Mouse (Mus musculus) frontal cortex, adult (tissue): ENCODE data around the gene Adgrl2.

Experiments
- ATAC-seq: cut with Nextera tagmentation; 2 replicates; pipeline ENCODE4 v1.9.2; 2017; ENCODE audit warnings: mild to moderate bottlenecking, moderate library complexity, mixed read lengths; ENCODE audit not compliant: low TSS enrichment

The Adgrl2 gene

DNA sequence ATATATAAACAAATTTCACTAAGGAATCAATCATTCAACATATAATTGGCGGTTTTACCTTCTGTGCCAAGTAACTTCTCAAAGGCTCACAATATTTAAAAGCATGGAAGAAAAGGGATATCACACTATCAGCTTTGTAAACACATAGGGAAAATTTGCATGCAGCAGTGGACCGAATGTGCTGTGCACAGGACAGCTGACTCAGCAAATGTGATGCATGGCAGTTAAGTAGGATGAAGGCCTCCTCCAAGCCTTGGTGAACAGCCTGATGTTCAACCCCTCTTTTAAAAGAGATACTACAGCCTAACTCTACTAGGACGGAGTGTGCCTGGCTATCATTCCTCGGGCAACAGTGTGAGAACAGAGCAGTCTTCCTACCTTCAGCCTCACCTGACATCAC is 105.2 kb downstream of the Adgrl2 start:
- no peak for ATAC-seq

DNA sequence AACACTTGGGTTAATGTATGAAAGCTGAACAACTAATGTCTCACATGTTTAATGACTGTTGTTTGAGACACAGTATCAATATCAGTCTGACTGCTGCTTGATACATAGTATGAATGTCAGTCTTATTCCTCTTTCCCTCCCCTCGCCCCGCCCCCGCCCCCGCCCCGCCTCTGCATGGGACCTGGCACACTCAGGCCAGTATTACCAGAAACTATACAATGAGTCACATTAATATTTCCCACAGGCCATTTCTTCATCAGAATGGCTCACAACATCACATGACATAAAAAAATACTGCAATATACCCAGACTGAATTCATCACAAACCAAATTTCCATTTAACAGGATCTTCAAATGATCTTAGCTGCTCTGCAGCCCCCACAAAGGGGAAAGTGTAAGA is 108.9 kb downstream of the Adgrl2 start:
- no peak for ATAC-seq

DNA sequence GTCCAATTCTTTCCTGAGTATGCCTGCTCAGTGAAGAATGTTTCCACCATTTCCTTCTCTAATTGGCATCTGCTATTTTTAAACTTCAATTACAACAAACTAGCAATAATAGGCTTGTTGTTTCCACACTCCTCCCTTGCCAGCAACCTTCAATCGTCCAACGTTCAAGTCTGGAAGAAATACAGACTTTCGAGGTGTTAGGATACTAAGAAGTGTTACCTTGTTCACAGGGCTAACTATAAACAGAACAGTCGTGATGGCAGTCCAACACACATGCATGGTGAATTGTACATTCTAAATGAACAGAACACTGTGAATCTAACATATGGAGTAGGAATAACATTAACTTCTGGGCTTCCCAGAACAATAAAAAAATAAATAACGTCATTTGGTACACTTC is 117.8 kb downstream of the Adgrl2 start:
- ATAC-seq, result peak; percentile 48

DNA sequence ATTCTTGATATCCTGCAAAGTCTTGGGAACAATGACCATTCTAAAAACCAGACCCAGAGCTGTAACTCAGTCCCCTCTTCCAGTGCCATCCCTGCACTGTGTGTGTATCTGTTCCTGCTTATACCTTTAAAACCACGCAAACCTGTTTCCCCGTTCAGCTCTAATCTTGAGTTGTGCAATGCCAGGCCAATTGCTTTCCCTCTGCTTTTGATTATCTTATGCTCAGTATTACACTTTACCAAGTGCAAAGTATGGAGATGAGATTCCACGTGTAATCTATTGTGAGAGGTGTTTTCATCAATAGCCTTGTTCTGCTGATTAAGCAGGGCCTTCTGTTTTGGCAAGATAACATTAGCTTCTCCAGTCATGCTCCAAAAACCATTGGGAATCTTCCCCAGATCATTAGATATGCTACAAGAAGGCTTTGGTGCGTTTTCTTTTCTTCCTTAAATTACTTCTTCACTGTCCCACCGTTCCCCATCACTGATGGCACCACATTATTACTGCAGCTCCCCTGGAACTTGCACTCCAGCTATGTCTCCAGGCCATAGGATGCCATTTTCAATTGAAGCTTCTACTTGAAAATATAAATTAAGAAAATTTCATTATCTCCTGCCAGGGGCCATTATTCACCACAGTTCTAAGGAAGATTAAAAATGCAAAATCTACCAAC is 118.4 kb downstream of the Adgrl2 start:
- ATAC-seq, result no peak

DNA sequence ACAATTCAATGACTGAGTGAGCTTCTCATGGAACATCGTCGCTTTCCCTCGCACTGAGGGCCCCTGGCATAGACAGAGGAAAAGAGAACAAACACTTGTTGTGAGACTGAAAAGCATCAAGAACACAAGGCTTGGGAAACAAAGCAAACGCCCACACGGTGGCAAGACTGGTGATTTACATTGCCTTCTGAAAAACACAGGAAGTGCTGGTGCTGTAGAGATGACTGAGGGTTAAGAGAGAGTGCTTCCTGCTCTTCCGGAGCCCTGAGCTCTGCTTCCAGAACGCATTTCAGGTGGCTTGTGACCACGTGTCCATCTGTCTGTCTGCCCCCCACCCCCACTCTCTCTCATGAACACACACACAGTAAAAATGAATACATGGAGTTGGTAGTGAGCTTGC is 122.7 kb downstream of the Adgrl2 start:
- no peak for ATAC-seq

DNA sequence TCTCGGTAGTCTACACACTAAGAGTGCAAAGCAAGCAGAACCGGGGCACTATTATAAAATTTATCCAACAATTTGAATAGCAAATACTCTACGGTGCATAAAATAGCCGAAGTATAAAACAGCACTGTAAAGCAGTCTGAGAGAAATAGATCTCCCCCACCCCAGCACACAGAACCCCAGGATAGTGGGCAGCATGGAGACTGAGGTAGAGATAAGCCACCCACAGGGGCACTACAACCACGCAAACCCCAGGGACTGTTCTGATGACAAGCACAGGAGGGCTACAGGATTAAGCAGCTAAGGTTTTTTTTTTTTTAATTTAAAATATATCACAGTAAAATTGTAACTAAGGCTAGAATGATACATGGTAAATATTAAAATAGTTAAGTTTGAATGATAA is 123.7 kb downstream of the Adgrl2 start:
- no peak for ATAC-seq

DNA sequence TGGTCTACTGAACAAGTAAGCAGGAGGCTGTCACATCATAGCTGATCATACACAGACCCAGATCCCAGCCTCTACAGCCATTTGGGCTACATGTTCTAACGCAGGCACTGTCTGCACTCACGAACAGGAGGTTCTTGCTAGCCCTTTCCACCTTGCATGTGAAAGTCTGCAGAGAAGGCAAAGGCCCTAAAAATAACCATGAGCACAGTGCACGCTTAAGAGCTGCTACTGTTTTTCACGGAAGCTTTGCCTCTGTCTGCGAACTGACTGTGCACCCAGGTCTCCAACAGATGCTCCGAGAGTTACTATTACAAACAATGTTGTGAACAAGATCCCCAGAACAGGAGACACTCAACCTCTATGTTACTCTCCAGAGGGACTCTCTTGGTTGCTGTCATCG is 124.3 kb downstream of the Adgrl2 start:
- ATAC-seq, result peak; percentile 24

DNA sequence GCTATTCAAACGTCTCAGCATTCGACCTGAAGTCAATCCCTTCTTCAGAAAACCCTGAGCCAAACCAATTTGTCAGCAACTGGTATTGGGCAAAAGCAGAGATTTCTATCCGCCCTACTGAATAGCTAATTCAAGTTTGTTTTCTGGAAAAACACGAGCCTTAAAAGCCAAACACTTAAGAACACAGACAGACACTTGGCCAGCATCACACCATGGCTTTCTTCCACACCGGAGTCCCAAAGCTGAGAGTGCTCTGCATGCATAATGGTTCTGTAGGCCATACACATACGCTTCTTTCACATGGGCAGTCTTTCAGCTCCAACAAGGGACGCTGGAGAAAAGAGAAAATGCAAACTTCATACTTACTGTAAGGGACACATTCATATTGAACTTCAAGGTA is 125.1 kb downstream of the Adgrl2 start:
- 0 out of 2 replicates have a peak, but pooled peaks have one; percentile 10 for ATAC-seq

DNA sequence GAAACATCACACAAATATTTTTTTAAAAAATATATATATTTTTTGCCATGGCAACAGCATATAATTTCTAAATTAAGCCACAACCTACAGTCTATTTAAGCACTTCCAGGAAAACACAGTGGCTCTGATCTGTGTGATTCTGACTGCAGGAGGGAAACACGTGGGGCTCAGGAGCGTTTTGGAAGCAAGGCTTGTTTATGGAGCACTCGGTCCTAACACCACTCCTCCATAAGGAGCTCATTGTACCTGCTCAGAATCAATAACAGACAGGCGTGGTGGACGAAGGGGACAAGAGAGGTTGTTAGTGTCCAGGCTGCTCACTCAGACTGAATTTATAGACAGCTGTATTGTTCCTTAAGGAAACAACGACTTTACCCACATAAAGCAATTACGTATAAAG is 128.5 kb downstream of the Adgrl2 start:
- 0 out of 2 replicates have a peak, but pooled peaks have one; percentile 51 for ATAC-seq

DNA sequence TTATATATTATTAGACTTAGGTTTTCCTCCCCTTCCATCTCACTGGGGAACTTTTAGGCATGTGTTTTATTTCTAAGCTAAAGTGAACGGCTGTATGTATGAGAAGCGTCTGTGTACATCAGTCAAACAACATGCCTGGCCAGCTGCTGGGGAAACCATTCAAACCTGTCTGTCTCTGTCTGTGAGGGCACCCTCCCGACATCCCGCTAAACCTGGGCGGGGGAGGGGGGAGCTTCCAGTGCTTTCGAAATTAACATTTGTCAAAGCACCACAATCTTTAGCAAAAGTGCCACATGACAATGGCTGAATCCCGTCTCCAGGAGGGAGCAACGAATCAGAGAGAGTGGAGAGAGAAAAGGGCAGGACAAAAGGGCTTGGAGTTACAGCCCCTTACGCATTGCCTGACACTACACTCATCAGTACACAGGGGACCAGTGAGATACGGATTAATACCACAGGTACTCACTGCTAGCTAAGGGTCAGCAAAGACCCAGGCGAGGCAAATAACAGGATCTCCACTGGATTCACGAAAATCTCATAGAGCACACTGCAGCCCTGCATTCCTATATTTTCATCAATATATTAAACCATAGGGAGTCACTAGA is 135.9 kb downstream of the Adgrl2 start:
- ATAC-seq, result 0 out of 2 replicates have a peak, but pooled peaks have one; percentile 28

DNA sequence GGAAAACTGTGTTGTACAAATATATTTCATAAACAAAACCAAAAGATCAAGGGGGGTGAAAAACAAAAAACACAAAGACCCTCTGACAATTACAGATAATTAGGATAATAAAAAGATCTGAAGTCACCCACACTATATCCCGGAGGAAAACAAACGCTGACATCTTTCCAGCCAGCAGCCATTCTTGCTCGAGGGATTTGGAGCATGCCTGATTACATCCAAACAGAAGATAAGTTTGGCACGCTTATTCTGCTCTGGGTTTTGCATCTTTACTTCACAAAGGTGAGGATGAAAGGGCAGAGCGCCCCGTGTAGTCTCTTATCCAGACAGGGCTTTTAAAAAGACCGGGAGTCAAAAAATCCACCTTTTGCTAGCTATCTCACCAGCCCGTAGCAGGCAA is 137.0 kb downstream of the Adgrl2 start:
- ATAC-seq, result no peak

DNA sequence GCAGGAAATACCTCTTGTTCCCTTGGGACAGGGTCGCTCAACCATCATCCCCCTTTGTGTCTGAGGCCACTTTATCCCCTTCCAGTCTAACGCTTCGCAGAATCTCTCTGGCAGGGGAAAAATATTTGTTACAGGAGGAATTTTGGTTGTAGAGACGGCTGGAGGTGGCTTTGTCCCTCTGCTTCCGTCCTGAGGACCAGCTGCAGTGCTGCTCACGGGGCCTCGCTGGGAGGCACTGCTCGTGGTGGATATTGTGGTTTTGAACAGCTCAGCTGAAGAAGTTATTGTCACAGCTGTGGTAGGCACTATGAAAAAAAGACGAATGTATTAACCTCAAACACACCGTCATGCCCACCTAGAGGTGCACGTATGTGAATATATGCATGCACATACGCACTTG is 137.8 kb downstream of the Adgrl2 start:
- ATAC-seq, result no peak

DNA sequence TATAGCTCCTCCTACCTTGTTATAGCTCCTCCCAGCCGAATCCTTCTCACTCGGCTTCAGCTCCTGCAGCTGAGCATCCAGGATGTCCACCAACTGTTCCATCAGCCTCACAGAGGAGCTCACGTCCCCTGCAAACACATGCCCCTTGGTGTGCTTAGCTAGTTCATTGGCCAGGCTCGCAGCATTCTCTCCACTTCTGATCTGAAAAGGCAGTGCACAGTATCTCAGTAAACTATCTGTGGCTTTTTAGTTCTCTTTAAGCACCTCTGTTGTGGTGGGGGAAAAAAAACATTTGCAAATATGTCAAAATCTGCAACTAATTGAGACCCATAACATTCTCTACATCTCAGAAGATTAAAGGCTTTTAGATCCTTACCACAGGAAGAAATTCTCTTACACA is 139.5 kb downstream of the Adgrl2 start:
- ATAC-seq, result no peak

DNA sequence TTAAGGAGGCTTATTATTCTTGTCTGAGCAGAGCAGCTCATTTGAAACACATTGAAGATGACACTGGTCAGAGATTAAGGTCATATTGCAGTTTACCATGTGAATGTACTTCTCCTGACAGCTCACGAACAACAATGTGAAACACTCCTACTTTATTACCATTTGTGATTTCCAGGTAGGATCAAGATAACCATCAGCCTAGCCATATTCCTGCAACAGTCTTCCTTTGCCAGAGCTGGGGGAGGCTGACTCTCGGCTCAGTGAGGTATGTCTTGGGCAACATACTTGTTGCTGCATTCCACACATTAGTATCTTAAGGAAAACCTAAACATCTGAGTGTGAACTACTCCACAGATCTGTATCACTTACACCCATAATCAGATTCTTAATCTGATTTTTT is 142.0 kb downstream of the Adgrl2 start:
- ATAC-seq, result no peak

DNA sequence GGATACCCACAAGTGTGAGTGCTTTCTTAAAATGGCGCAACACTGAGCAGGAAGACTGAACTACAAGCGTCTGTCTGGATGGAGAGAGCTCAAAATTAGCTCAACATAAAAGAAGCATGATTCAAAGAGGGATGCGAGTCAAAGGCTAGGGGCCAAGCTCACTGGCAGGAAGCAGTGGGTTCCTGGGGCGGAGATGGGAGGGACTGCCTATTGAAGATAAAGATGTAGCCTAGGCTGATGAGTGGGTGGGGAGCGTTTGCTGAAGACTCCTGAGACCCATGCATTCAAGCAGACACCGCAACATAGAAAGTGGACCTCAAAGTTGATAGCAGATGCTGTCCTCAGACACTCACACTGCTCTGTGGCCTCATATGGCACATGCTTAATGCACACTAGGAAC is 146.2 kb downstream of the Adgrl2 start:
- no peak for ATAC-seq

DNA sequence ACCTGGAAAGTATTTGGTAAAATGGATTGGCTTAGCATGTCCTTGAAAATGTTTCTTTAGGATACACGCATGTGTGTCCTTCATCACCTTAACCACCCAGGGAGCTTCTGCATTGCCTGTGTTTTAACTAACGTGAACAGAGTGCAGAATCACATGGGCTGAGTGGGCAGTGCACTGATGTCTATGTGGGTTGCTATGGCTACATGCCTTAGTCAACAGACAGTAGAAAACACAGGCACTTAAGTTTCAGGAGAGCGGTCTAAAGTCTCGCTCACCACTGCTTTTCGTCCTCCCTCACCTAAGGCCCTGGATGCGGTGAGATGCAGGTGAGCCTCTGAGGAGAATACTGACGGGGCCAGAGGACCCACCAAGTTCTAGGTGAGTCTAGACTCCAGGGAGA is 147.8 kb downstream of the Adgrl2 start:
- peak; percentile 96 for ATAC-seq

DNA sequence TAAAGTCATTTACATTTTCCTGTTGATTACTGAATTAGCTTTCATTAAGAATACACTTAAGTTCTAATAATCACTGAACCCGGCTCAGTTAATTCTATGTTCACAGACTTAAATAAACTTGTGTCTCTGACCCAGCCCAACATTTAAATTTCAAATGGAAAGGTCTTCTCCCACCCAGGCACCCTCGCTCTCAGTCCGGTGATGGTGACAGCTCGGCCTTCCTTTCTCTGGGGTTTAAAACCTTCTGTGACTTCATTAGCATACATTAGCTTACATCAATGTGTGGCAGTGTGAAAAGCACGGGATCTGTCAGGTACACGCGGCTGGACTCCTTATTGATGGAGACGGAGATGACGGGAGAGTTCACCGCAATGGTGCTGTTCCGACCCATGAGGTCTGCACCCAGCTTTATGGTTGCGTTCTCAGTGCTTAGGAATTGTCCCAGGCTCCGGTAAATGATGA is 151.5 kb downstream of the Adgrl2 start:
- ATAC-seq, result no peak

DNA sequence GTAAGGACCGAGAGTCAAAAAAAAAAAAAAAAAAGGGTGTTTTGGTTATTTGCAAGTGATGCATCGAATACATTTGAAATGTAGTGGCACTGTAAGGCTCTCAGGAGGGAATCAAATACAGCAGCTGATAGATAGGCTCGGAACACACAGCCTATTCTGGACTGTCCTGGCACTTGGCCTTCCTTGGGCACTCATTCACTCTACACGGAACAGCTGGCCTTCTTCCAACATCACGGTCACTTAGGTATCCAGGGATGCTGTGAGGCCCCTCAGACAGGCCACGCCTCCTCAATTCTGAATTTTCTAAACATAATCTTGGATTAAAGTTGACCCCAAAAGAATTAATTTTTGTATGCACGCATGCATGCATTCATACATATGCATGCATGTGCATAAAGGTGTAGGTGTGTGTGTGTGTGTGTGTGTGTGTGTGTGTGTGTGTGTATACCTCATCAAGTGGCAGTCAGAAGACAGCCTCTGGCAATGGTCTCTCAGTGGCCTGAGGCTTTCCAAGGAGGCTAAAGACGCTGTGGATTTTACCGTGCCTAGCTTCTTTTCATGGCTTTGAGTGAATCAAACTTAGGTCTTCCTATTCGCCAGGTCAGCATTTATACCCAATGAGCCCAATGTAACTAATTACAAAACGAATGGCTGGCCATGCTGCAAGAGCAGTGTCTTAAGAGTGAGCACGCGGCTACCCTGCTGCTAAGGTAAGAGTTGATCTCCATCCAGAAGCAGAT is 152.1 kb downstream of the Adgrl2 start:
- ATAC-seq, result no peak

DNA sequence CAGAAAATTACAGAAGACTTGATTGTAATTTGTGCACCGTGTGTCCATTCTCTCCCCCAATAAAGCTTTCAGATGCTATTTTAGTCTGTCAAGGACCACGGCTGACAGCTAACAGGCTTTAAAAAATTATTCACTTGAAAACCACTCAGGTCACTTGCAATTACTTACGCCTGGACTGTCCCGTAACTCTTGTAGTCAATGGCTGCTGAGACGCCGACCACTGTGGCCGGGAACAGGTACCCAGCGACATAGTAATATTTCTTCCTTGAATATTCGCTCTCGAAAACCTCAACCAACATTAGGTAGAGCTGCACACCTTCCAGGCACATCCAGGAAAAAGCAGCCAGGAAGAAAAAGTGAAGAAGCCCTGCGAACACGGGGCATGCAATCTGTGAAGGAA is 155.2 kb downstream of the Adgrl2 start:
- ATAC-seq, result no peak

DNA sequence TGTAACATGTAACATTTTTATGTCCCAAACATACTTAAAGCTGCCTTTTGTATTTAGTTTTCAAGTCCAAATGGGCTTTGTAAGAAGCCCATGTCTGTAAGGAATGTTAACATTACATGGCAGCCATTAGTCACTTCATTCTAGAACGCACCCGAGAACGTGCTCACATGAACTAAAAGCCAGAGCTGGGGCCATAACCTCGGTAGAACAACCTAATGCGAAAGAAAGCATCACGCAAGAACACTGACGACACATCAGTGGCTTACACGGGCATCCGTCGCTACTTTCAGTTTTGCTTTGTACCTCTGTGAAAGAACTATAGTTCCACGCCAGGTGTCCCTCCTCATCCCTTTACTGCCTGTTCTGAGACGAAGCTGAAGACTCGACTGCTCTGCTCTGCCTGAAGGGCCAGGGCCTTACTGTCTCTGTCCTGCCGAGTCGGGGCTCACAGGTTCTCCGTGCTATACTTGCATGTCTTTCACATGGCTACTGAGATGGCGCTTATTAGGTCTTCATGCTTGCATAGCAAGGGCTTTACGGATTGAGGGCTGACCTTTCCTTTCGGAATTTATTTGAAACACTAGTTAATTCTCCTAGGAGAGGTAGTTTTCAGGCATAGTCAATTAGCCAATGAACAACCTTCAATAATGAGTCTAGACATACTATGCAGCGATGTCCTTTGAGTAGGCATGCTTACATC is 157.1 kb downstream of the Adgrl2 start:
- ATAC-seq, result no peak

DNA sequence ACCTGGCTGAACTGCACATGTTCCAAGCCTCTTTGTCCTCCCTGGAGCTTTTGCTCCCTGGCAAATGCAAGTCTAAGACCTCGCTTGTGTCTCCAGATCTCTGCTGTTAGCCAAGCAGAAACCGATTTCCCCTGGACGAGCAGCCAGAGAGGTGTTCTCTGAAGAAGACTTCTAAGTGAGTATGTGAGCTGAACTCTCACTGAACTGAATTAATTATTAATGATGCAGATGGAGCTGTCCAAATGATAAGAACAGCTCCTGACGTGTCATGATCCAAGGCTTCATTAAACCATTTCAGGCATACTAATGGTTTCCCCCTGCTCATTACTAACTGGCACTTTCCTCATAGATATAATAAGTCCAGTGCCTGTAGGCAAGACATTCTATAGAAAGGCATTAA is 158.4 kb downstream of the Adgrl2 start:
- no peak for ATAC-seq

DNA sequence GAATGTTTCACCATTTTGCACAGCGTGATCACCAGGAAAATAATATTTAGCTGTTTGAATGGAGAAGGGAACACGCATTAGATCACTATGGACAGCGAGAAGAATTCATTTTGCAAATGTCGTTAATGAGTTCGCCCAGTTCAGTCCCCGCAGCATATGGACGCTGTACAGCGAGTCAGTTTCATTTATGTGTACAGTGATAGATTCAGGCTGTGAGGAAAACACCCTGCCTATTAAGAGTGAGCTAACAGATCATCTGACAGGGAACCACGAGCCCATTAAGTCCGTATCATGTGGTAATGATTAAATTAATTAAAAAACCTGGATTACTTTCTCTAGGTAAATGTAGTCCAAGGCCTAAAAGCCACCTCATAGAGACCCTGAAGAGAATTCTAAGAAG is 161.8 kb downstream of the Adgrl2 start:
- no peak for ATAC-seq
